Mouse (Mus musculus): ENCODE results near the gene Ghrh. TPM values are rescaled to one million over a fixed set of nuclear protein-coding genes. Genes with fewer than 3 reads are reported as not detected.

Gene Ghrh
- polyA plus RNA-seq, 1 experiment, result 1.4 TPM

GRCm38 (mm10) chr2:157353183-157353582 lies 5.9 kb upstream of the Ghrh start:
- no peak for DNase-seq (ENCODE audit: extremely low spot score in 1 of 2, low spot score in 1 of 2)

- DNase-seq (ENCODE audit: extremely low spot score in 1 of 2, low spot score in 1 of 2), result no peak
These were observed 1.9 kb upstream of the Ghrh start for GRCm38 (mm10) chr2:157349121-157349778.

GRCm38 (mm10) chr2:157343337-157343736 lies 4.0 kb downstream of the Ghrh start:
- no peak for DNase-seq (ENCODE audit: extremely low spot score in 1 of 2, low spot score in 1 of 2)

GRCm38 (mm10) chr2:157342328-157342926 lies 4.9 kb downstream of the Ghrh start:
- DNase-seq (ENCODE audit: extremely low spot score in 1 of 2, low spot score in 1 of 2), result no peak

- peak; percentile 46 to 90 for DNase-seq (ENCODE audit: extremely low spot score in 1 of 2, low spot score in 1 of 2)
These were observed 5.6 kb downstream of the Ghrh start for GRCm38 (mm10) chr2:157341554-157342270.

- peak; percentile 59 to 63 for DNase-seq (ENCODE audit: extremely low spot score in 1 of 2, low spot score in 1 of 2)
These were observed 7.0 kb downstream of the Ghrh start for GRCm38 (mm10) chr2:157340221-157340741.

GRCm38 (mm10) chr2:157339532-157339931 lies 7.8 kb downstream of the Ghrh start:
- DNase-seq (ENCODE audit: extremely low spot score in 1 of 2, low spot score in 1 of 2), result no peak

GRCm38 (mm10) chr2:157338663-157339062 lies 8.6 kb downstream of the Ghrh start:
- peak; percentile 32 to 82 for DNase-seq (ENCODE audit: extremely low spot score in 1 of 2, low spot score in 1 of 2)

GRCm38 (mm10) chr2:157332059-157332458 lies 15.2 kb downstream of the Ghrh start:
- no peak for DNase-seq (ENCODE audit: extremely low spot score in 1 of 2, low spot score in 1 of 2)

GRCm38 (mm10) chr2:157328570-157328969 lies 18.7 kb downstream of the Ghrh start:
- no peak for DNase-seq (ENCODE audit: extremely low spot score in 1 of 2, low spot score in 1 of 2)

- DNase-seq (ENCODE audit: extremely low spot score in 1 of 2, low spot score in 1 of 2), result no peak
These were observed 19.2 kb downstream of the Ghrh start for GRCm38 (mm10) chr2:157328106-157328505.

GRCm38 (mm10) chr2:157325238-157325637 lies 22.1 kb downstream of the Ghrh start:
- no peak for DNase-seq (ENCODE audit: extremely low spot score in 1 of 2, low spot score in 1 of 2)

- no peak for DNase-seq (ENCODE audit: extremely low spot score in 1 of 2, low spot score in 1 of 2)
These were observed 25.1 kb downstream of the Ghrh start for GRCm38 (mm10) chr2:157322029-157322766.

GRCm38 (mm10) chr2:157320886-157321285 lies 26.4 kb downstream of the Ghrh start:
- no peak for DNase-seq (ENCODE audit: extremely low spot score in 1 of 2, low spot score in 1 of 2)

GRCm38 (mm10) chr2:157320135-157320534 lies 27.2 kb downstream of the Ghrh start:
- DNase-seq (ENCODE audit: extremely low spot score in 1 of 2, low spot score in 1 of 2), result no peak

GRCm38 (mm10) chr2:157317220-157317619 lies 30.1 kb downstream of the Ghrh start:
- no peak for DNase-seq (ENCODE audit: extremely low spot score in 1 of 2, low spot score in 1 of 2)

- DNase-seq (ENCODE audit: extremely low spot score in 1 of 2, low spot score in 1 of 2), result no peak
These were observed 30.9 kb downstream of the Ghrh start for GRCm38 (mm10) chr2:157316358-157316933.

GRCm38 (mm10) chr2:157315486-157315885 lies 31.8 kb downstream of the Ghrh start:
- no peak for DNase-seq (ENCODE audit: extremely low spot score in 1 of 2, low spot score in 1 of 2)

GRCm38 (mm10) chr2:157314310-157314709 lies 33.0 kb downstream of the Ghrh start:
- peak in 1 of 2 experiments; percentile 27 for DNase-seq (ENCODE audit: extremely low spot score in 1 of 2, low spot score in 1 of 2)

- DNase-seq (ENCODE audit: extremely low spot score in 1 of 2, low spot score in 1 of 2), result no peak
These were observed 33.6 kb downstream of the Ghrh start for GRCm38 (mm10) chr2:157313718-157314117.

Data from frontal cortex, adult 2 months (tissue).